Mouse (Mus musculus) forebrain, embryonic 11.5 days (tissue): Measurements from ENCODE around the gene Gm8024. TPM values are rescaled to one million over a fixed set of nuclear protein-coding genes. Genes with fewer than 3 reads are reported as not detected.
A peak's percentile ranks its signal among the peaks of the same experiment; 100 is the strongest.
"Not testable (repeated sequence)": the region's sequence is repeated elsewhere in the genome, so short reads cannot be mapped to it uniquely, and the experiment has no call there.

Source experiments
- ATAC-seq: fragments of 200-750 bp; cut with Nextera tagmentation; replicated peaks from 2 replicates; pipeline ENCODE4 v1.8.0; 2017; ENCODE audit warnings: moderate TSS enrichment; ENCODE audit not compliant: low FRiP score
- DNase-seq: peaks from one replicate; pipeline ENCODE4 v3.0.0-alpha.2; 2017; ENCODE audit warnings: low spot score
- H3K27ac ChIP-seq: fragments of 300-500 bp; sonication (generic); 2 replicates; pipeline ENCODE4 v1.5.1; 2014; ENCODE audit warnings: low read depth, low read length
- H3K27me3 ChIP-seq: fragments of 300-500 bp; sonication (generic); 2 replicates; pipeline ENCODE4 v1.6.1; 2014; ENCODE audit warnings: mild to moderate bottlenecking, low read length, mixed read lengths; ENCODE audit not compliant: control insufficient read depth, insufficient read depth
- H3K36me3 ChIP-seq: fragments of 300-500 bp; sonication (generic); 2 replicates; pipeline ENCODE4 v1.6.1; 2014; ENCODE audit warnings: mild to moderate bottlenecking, low read length, moderate library complexity, mixed read lengths; ENCODE audit not compliant: control insufficient read depth, insufficient read depth
- H3K4me1 ChIP-seq: fragments of 300-500 bp; sonication (generic); replicated peaks from 2 replicates; pipeline ENCODE4 v1.6.1; 2014; ENCODE audit warnings: low read length, mixed read lengths; ENCODE audit not compliant: control insufficient read depth, insufficient read depth
- H3K4me2 ChIP-seq: fragments of 300-500 bp; sonication (generic); 2 replicates; pipeline ENCODE4 v1.6.1; 2014; ENCODE audit warnings: low read depth, mild to moderate bottlenecking, low read length, moderate library complexity, mixed read lengths; ENCODE audit not compliant: severe bottlenecking
- H3K4me3 ChIP-seq: fragments of 300-500 bp; sonication (generic); 2 replicates; pipeline ENCODE4 v1.5.1; 2014; ENCODE audit warnings: low read depth, low read length
- H3K9ac ChIP-seq: fragments of 300-500 bp; sonication (generic); 2 replicates; pipeline ENCODE4 v1.6.1; 2014; ENCODE audit warnings: low read length
- H3K9me3 ChIP-seq: fragments of 300-500 bp; sonication (generic); 2 replicates; pipeline ENCODE4 v1.6.1; 2016; ENCODE audit warnings: low read length, mixed read lengths; ENCODE audit not compliant: control insufficient read depth
- WGBS: fragments of 180-500 bp; shearing (Covaris S2); extraction: QIAGEN DNeasy Blood & Tissue Kit; methylation state at CpG from one replicate; pipeline ENCODE4 v1.1.7; 2014; 5-methylcytosine and 5-hydroxymethylcytosine counted together
- polyA plus RNA-seq: library from polyadenylated mRNA; unstranded; fragments of >200 nt; fragmentation: Nextera tagmentation; extraction: Ambion mirVana; gene quantifications from 2 replicates; pipeline ENCODE4 v1.2.1, GENCODE M21; 2014

The Gm8024 gene
- polyA plus RNA-seq: not detected in 2 replicates

GRCm38 (mm10) chr14:42524182-42524581, at the start of gene Gm8024:
Gene Gm8024 (minus strand): TSS chr14:42524282.
- not testable (repeated sequence) for H3K4me2 ChIP-seq, DNase-seq, H3K27me3 ChIP-seq, H3K9ac ChIP-seq, ATAC-seq, H3K36me3 ChIP-seq, H3K9me3 ChIP-seq, H3K4me3 ChIP-seq, H3K4me1 ChIP-seq, H3K27ac ChIP-seq
- WGBS: 90% methylated on average over 1 of the region's 3 CpGs

- DNase-seq: peak; percentile 13
- H3K4me2 ChIP-seq, H3K27ac ChIP-seq, H3K9me3 ChIP-seq, H3K4me3 ChIP-seq, H3K27me3 ChIP-seq, H3K36me3 ChIP-seq, H3K9ac ChIP-seq, H3K4me1 ChIP-seq: not testable (repeated sequence)
- 10% methylated on average over 23 of the region's 31 CpGs for WGBS
- ATAC-seq: peak; percentile 67
Observed at GRCm38 (mm10) chr14:42543170-42543701, 19.2 kb upstream of the Gm8024 start.

- not testable (repeated sequence) for H3K27ac ChIP-seq, H3K27me3 ChIP-seq, H3K4me1 ChIP-seq, H3K9me3 ChIP-seq, H3K4me3 ChIP-seq, DNase-seq, H3K4me2 ChIP-seq, H3K9ac ChIP-seq, H3K36me3 ChIP-seq
- WGBS: 28% methylated on average over 19 of the region's 29 CpGs
- ATAC-seq: peak; percentile 53
Observed at GRCm38 (mm10) chr14:42542316-42543169, 18.5 kb upstream of the Gm8024 start.

GRCm38 (mm10) chr14:42502249-42502648, 21.8 kb downstream of the Gm8024 start, which contains the start of gene Gm8020:
Gene Gm8020 (minus strand): TSS chr14:42502349.
- not testable (repeated sequence) for ATAC-seq

More at GRCm38 (mm10) chr14:42502249-42502648, 21.8 kb downstream of the Gm8024 start, which contains the start of gene Gm8020:
- not testable (repeated sequence) for H3K36me3 ChIP-seq, H3K9ac ChIP-seq, H3K9me3 ChIP-seq, DNase-seq, H3K4me3 ChIP-seq, H3K27me3 ChIP-seq, H3K4me1 ChIP-seq, H3K27ac ChIP-seq, H3K4me2 ChIP-seq
- 100% methylated on average over 2 of the region's 3 CpGs for WGBS

Other genes with a start within 250 kb of the Gm8024 start
- not detected in 2 replicates for gene Gm9611, start 226.9 kb downstream of the Gm8024 start, polyA plus RNA-seq
- not detected in 2 replicates for gene Gm7995, start 214.1 kb downstream of the Gm8024 start, polyA plus RNA-seq
- gene Gm8005, start 84.6 kb downstream of the Gm8024 start, polyA plus RNA-seq: not detected in 2 replicates
- not detected in 2 replicates for gene Gm8011, start 60.4 kb downstream of the Gm8024 start, polyA plus RNA-seq
- not detected in 2 replicates for gene Gm8020, start 21.9 kb downstream of the Gm8024 start, polyA plus RNA-seq
- gene Gm17124, start 75.6 kb upstream of the Gm8024 start, polyA plus RNA-seq: not detected in 2 replicates
- gene Gm3633, start 117.6 kb upstream of the Gm8024 start, polyA plus RNA-seq: not detected in 2 replicates
- gene Gm10378, start 131.7 kb upstream of the Gm8024 start, polyA plus RNA-seq: not detected in 2 replicates
- not detected in 2 replicates for gene Gm3015, start 244.5 kb upstream of the Gm8024 start, polyA plus RNA-seq